Mouse (Mus musculus): ENCODE results near the gene Terb1. TPM values are rescaled to one million over a fixed set of nuclear protein-coding genes. Genes with fewer than 3 reads are reported as not detected.

Gene Terb1
- polyA plus RNA-seq (2012; fragmentation: generic; extraction: Trizol), result not detected

GRCm38 (mm10) chr8:104509061-104510006 is at the start of gene Terb1:
Gene Terb1, minus strand, starts transcription at chr8:104509910.

GRCm38 (mm10) chr8:104533971-104534778 is 24.5 kb upstream of the Terb1 start, which contains the start of the genes Nae1 and Car7:
Gene Nae1, minus strand, starts transcription at chr8:104534637.
Gene Car7, plus strand, starts transcription at chr8:104534689.

GRCm38 (mm10) chr8:104442299-104443124 is 67.2 kb downstream of the Terb1 start, which contains the start of gene Dync1li2:
Gene Dync1li2, minus strand, starts transcription at chr8:104443047.

Other genes with a start within 250 kb of the Terb1 start
- gene Cmtm2a, start 216.7 kb downstream of the Terb1 start, polyA plus RNA-seq (2012; fragmentation: generic; extraction: Trizol), result not detected
- not detected for gene Gm45711, start 199.8 kb downstream of the Terb1 start, polyA plus RNA-seq (2012; fragmentation: generic; extraction: Trizol)
- not detected for gene Cmtm1, start 199.8 kb downstream of the Terb1 start, polyA plus RNA-seq (2012; fragmentation: generic; extraction: Trizol)
- not detected for gene Gm11020, start 188.3 kb downstream of the Terb1 start, polyA plus RNA-seq (2012; fragmentation: generic; extraction: Trizol)
- not detected for gene Cmtm2b, start 187.7 kb downstream of the Terb1 start, polyA plus RNA-seq (2012; fragmentation: generic; extraction: Trizol)
- gene Cmtm3, start 170.5 kb downstream of the Terb1 start, polyA plus RNA-seq (2012; fragmentation: generic; extraction: Trizol), result 100 to 1,000 TPM in 1 of 2 experiments, 10 to 100 TPM in 1; 31.0 to 123 TPM
- gene Cmtm4, start 114.1 kb downstream of the Terb1 start, polyA plus RNA-seq (2012; fragmentation: generic; extraction: Trizol), result 1 to 10 TPM; 4.0 to 7.7 TPM
- gene Dync1li2, start 66.9 kb downstream of the Terb1 start, polyA plus RNA-seq (2012; fragmentation: generic; extraction: Trizol), result 10 to 100 TPM in 1 of 2 experiments, 1 to 10 TPM in 1; 2.8 to 28.7 TPM
- 1 to 10 TPM; 1.5 to 9.5 TPM for gene Nae1, start 24.7 kb upstream of the Terb1 start, polyA plus RNA-seq (2012; fragmentation: generic; extraction: Trizol)
- gene Car7, start 24.8 kb upstream of the Terb1 start, polyA plus RNA-seq (2012; fragmentation: generic; extraction: Trizol), result under 1 TPM; 0.09 to 0.51 TPM
- gene Pdp2, start 81.5 kb upstream of the Terb1 start, polyA plus RNA-seq (2012; fragmentation: generic; extraction: Trizol), result 1 to 10 TPM in 1 of 2 experiments, under 1 TPM in 1; 0.55 to 1.7 TPM
- gene Cdh16, start 114.5 kb upstream of the Terb1 start, polyA plus RNA-seq (2012; fragmentation: generic; extraction: Trizol), result under 1 TPM in 1 of 2 experiments, not detected in 1; 0.33 TPM
- gene Rrad, start 121.4 kb upstream of the Terb1 start, polyA plus RNA-seq (2012; fragmentation: generic; extraction: Trizol), result 1 to 10 TPM; 5.0 to 7.6 TPM
- 100 to 1,000 TPM; 111 to 132 TPM for gene Ciao2b, start 132.1 kb upstream of the Terb1 start, polyA plus RNA-seq (2012; fragmentation: generic; extraction: Trizol)
- not detected for gene Ces2a, start 224.1 kb upstream of the Terb1 start, polyA plus RNA-seq (2012; fragmentation: generic; extraction: Trizol)

All from C3H10T1/2 (cell line).